Mouse (Mus musculus) forebrain, embryonic 14.5 days (tissue): ENCODE measurements around the gene Gm5798. TPM values are rescaled to one million over a fixed set of nuclear protein-coding genes. Genes with fewer than 3 reads are reported as not detected.
"Not testable (repeated sequence)": the region's sequence is repeated elsewhere in the genome, so short reads cannot be mapped to it uniquely, and the experiment has no call there.

Source experiments
- ATAC-seq: fragments of 200-750 bp; cut with Nextera tagmentation; 2 replicates; pipeline ENCODE4 v1.8.0; 2017; ENCODE audit warnings: mild to moderate bottlenecking, moderate library complexity
- DNase-seq: peaks from one replicate; pipeline ENCODE4 v3.0.0-alpha.2; 2015; ENCODE audit warnings: low spot score
- H3K27ac ChIP-seq: fragments of 300-500 bp; sonication (generic); 2 replicates; pipeline ENCODE4 v1.5.1; 2014; ENCODE audit warnings: low read depth, mild to moderate bottlenecking, control low read depth, low read length, moderate library complexity
- H3K27me3 ChIP-seq: fragments of 300-500 bp; sonication (generic); replicated peaks from 2 replicates; pipeline ENCODE4 v1.6.1; 2014; ENCODE audit warnings: low read length, control low read depth, mixed read lengths; ENCODE audit not compliant: control insufficient read depth, insufficient read depth
- H3K36me3 ChIP-seq: fragments of 300-500 bp; sonication (generic); 2 replicates; pipeline ENCODE4 v1.6.1; 2014; ENCODE audit warnings: low read length, control low read depth; ENCODE audit not compliant: control insufficient read depth, insufficient read depth
- H3K4me1 ChIP-seq: fragments of 300-500 bp; sonication (generic); 2 replicates; pipeline ENCODE4 v1.6.1; 2014; ENCODE audit warnings: antibody characterized with exemption, low read length, control low read depth; ENCODE audit not compliant: control insufficient read depth, insufficient read depth
- H3K4me2 ChIP-seq: fragments of 300-500 bp; sonication (generic); 2 replicates; pipeline ENCODE4 v1.6.1; 2014; ENCODE audit warnings: mild to moderate bottlenecking, control low read depth, low read length
- H3K4me3 ChIP-seq: fragments of 300-500 bp; sonication (generic); 2 replicates; pipeline ENCODE4 v1.5.1; 2014; ENCODE audit warnings: low read depth, low read length, control low read depth
- H3K9ac ChIP-seq: fragments of 300-500 bp; sonication (generic); 2 replicates; pipeline ENCODE4 v1.6.1; 2014; ENCODE audit warnings: mild to moderate bottlenecking, low read length, control low read depth, moderate library complexity
- H3K9me3 ChIP-seq: fragments of 300-500 bp; sonication (generic); replicated peaks from 2 replicates; pipeline ENCODE4 v1.6.1; 2016; ENCODE audit warnings: low read length, control low read depth, mixed read lengths; ENCODE audit not compliant: control insufficient read depth
- WGBS: fragments of 180-500 bp; shearing (Covaris S2); extraction: QIAGEN DNeasy Blood & Tissue Kit; methylation state at CpG from one replicate; pipeline ENCODE4 v1.1.7; 2014; 5-methylcytosine and 5-hydroxymethylcytosine counted together
- polyA plus RNA-seq: library from polyadenylated mRNA; unstranded; fragments of >200 nt; fragmentation: Nextera tagmentation; extraction: Ambion mirVana; gene quantifications from 2 replicates; pipeline ENCODE4 v1.2.1, GENCODE M21; 2014

Gm5798 gene
- polyA plus RNA-seq = not detected in 2 replicates

- H3K4me2 ChIP-seq, H3K9ac ChIP-seq, H3K4me3 ChIP-seq, H3K36me3 ChIP-seq, ATAC-seq, H3K4me1 ChIP-seq, H3K9me3 ChIP-seq, H3K27ac ChIP-seq, DNase-seq, H3K27me3 ChIP-seq: not testable (repeated sequence)
- 71% methylated on average over 2 of the region's 2 CpGs for WGBS
Measured at GRCm38 (mm10) chr14:41348309-41348708, at the start of gene Gm5798. Gm5798 (plus strand) TSS chr14:41348609.

GRCm38 (mm10) chr14:41386279-41386678 is 37.9 kb downstream of the Gm5798 start, which contains the start of gene Gm7945:
Gm7945 (minus strand) TSS chr14:41386379.
- ATAC-seq, H3K9ac ChIP-seq, DNase-seq, H3K27ac ChIP-seq, H3K4me2 ChIP-seq, H3K9me3 ChIP-seq, H3K4me3 ChIP-seq, H3K36me3 ChIP-seq, H3K4me1 ChIP-seq, H3K27me3 ChIP-seq: not testable (repeated sequence)
- WGBS = no CpG with 5 or more reads among the region's 3 CpGs

Other genes with a start within 250 kb of the Gm5798 start
- not detected in 2 replicates for gene Mat1a, start 243.6 kb upstream of the Gm5798 start, polyA plus RNA-seq
- not detected in 2 replicates for gene Sftpa1, start 216.8 kb upstream of the Gm5798 start, polyA plus RNA-seq
- not detected in 2 replicates for gene Mbl1, start 197.2 kb upstream of the Gm5798 start, polyA plus RNA-seq
- not detected in 2 replicates for gene Sftpd, start 163.5 kb upstream of the Gm5798 start, polyA plus RNA-seq
- 0.19 TPM in 1 of 2 replicates, not detected in the other for gene Gm2832, start 69.8 kb upstream of the Gm5798 start, polyA plus RNA-seq
- not detected in 2 replicates for gene Gm7945, start 37.8 kb downstream of the Gm5798 start, polyA plus RNA-seq
- gene Gm6482, start 59.7 kb downstream of the Gm5798 start, polyA plus RNA-seq = not detected in 2 replicates
- gene Gm7954, start 104.9 kb downstream of the Gm5798 start, polyA plus RNA-seq = not detected in 2 replicates
- not detected in 2 replicates for gene Gm3486, start 140.9 kb downstream of the Gm5798 start, polyA plus RNA-seq
- not detected in 2 replicates for gene Gm7970, start 207.0 kb downstream of the Gm5798 start, polyA plus RNA-seq
- not detected in 2 replicates for gene 1700049E17Rik2, start 224.6 kb downstream of the Gm5798 start, polyA plus RNA-seq